21 mouse cellular contexts compared by ENCODE assay signal in the genomic region with DNA sequence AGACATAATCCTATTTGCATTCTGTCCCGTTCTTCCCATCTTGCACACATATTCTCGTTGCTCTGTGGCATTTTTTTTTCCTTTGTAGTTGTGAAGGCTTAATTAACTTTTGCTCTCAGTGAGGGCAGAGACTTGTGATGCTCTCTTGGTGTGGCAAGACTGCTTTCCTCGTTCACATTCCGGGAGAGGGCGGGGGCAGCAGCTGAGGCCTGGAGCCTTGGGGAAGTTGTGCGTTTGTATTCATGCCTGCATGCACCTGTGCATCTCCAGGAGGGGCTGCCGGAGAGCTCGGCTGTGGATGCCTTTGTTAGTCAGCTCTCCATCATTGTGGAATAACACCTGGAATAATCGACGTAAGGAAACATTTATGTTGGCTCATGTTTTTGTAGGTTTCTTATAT. TPM values are rescaled to one million over a fixed set of nuclear protein-coding genes. Genes with fewer than 3 reads are reported as not detected.
A peak's percentile ranks its signal among the peaks of the same experiment; 100 is the strongest.
DNase-seq lines count a peak whose midpoint lies in the region; ATAC-seq and TF ChIP-seq lines count a peak whose summit lies in the region.
"Had no signal": no experiment of that assay in that cellular context is flagged by ENCODE, and none has a peak within 500 bp of the region (broad histone marks: within the 10 kb centered on the region; RNA-seq: fewer than 3 reads in every experiment).

No protein-coding gene starts in this region.

- TF ChIP-seq EP300 in lung, postnatal 0 days (IDR thresholded peaks at IDR 0.05): no peak

- H3K4me3 ChIP-seq in lung, postnatal 0 days (ENCODE audit: low read depth, low read length): no peak overlapping the region
- H3K4me3 ChIP-seq in lung, adult 2 months (replicated peaks; ENCODE audit: extremely low read depth, low read depth, low read length): no peak overlapping the region
- no peak overlapping the region for H3K4me3 ChIP-seq in midbrain, postnatal 0 days (ENCODE audit: low read depth, low read length)
- H3K4me3 ChIP-seq in midbrain, embryonic 15.5 days: no peak overlapping the region
- H3K4me3 ChIP-seq: heart, embryonic 13.5 days; hindbrain, embryonic 12.5 days had no signal

- no peak overlapping the region for H3K9ac ChIP-seq in lung, postnatal 0 days (replicated peaks; ENCODE audit: low read depth)
- H3K9ac ChIP-seq in midbrain, postnatal 0 days (replicated peaks; ENCODE audit: low read length, poor library complexity, severe bottlenecking): no peak overlapping the region
- no peak overlapping the region for H3K9ac ChIP-seq in midbrain, embryonic 15.5 days
- H3K9ac ChIP-seq: heart, embryonic 13.5 days; hindbrain, embryonic 12.5 days had no signal

- DNase-seq in lung, postnatal 0 days (ENCODE audit: low spot score): peak; percentile 50
- DNase-seq in lung, adult 2 months: no peak
- DNase-seq in midbrain, postnatal 0 days (ENCODE audit: low spot score): no peak
- DNase-seq in R1 (ENCODE audit: low read depth, low spot score): peak; percentile 91
- DNase-seq in gastrocnemius, postnatal 4 days (ENCODE audit: low spot score in 2 of 2): no peak
- DNase-seq: adrenal gland, adult 8-10 months; adrenal gland, postnatal 36 days; cerebellum, adult 11 months; cerebellum, adult 9-10 months; cerebellum, postnatal 25 days; gastrocnemius, postnatal 14 days; heart, postnatal 4 days had no signal

- H3K36me3 ChIP-seq in lung, postnatal 0 days (ENCODE audit: insufficient read depth, low read length): no peaks in the 10 kb centered on the region
- H3K36me3 ChIP-seq in midbrain, postnatal 0 days (ENCODE audit: insufficient read depth, low read length): peaks cover 9% of the 10 kb centered on the region; the same call in 1 of the 2 replicates
- H3K36me3 ChIP-seq in midbrain, embryonic 15.5 days (replicated peaks): no peaks in the 10 kb centered on the region
- H3K36me3 ChIP-seq: heart, embryonic 13.5 days; hindbrain, embryonic 12.5 days had no signal

- 57% methylated on average over 10 of the region's 10 CpGs for WGBS in lung, postnatal 0 days
- 51% methylated on average over 10 of the region's 10 CpGs for WGBS in lung, adult 2 months
- WGBS in midbrain, postnatal 0 days: 54% methylated on average over 10 of the region's 10 CpGs
- WGBS in midbrain, embryonic 15.5 days: 54% methylated on average over 10 of the region's 10 CpGs

- no peak overlapping the region for H3K4me2 ChIP-seq in lung, postnatal 0 days (replicated peaks; ENCODE audit: low read depth, low read length)
- H3K4me2 ChIP-seq in midbrain, postnatal 0 days (ENCODE audit: low read depth, low read length, poor library complexity, severe bottlenecking): no peak overlapping the region
- no peak overlapping the region for H3K4me2 ChIP-seq in midbrain, embryonic 15.5 days
- H3K4me2 ChIP-seq: heart, embryonic 13.5 days; hindbrain, embryonic 12.5 days had no signal

- H3K9me3 ChIP-seq in lung, postnatal 0 days (ENCODE audit: low read length): no peaks in the 10 kb centered on the region
- no peaks in the 10 kb centered on the region for H3K9me3 ChIP-seq in midbrain, postnatal 0 days (ENCODE audit: low read length)
- H3K9me3 ChIP-seq in midbrain, embryonic 15.5 days: no peaks in the 10 kb centered on the region
- H3K9me3 ChIP-seq: heart, embryonic 13.5 days; hindbrain, embryonic 12.5 days had no signal

- ATAC-seq in lung, postnatal 0 days: no peak
- 0 out of 2 replicates have a peak, but pooled peaks have one; percentile 27 for ATAC-seq in midbrain, postnatal 0 days (ENCODE audit: low FRiP score)
- no peak for ATAC-seq in midbrain, embryonic 15.5 days (replicated peaks)
- no peak for ATAC-seq in cerebellum, adult (ENCODE audit: insufficient number of reproducible peaks, low FRiP score, low TSS enrichment)
- ATAC-seq: forebrain, embryonic 16.5 days; hindbrain, embryonic 16.5 days; inflammation-experienced regulatory T-cells, adult 6 months; intestine, postnatal 0 days; Patski had no signal

- H3K27me3 ChIP-seq in lung, postnatal 0 days (replicated peaks; ENCODE audit: insufficient read depth, low read length): no peaks in the 10 kb centered on the region
- no peaks in the 10 kb centered on the region for H3K27me3 ChIP-seq in midbrain, postnatal 0 days (ENCODE audit: insufficient read depth, low read length)
- no peaks in the 10 kb centered on the region for H3K27me3 ChIP-seq in midbrain, embryonic 15.5 days (replicated peaks)
- H3K27me3 ChIP-seq: hindbrain, embryonic 12.5 days; Patski had no signal

- no peak for TF ChIP-seq POLR2A in lung, adult 2 months (IDR thresholded peaks at IDR 0.05; ENCODE audit: borderline replicate concordance, extremely low read depth, low read depth, low read length)

- TF ChIP-seq CTCF in lung, postnatal 0 days (IDR thresholded peaks at IDR 0.05): no peak
- no peak for TF ChIP-seq CTCF in lung, adult 2 months (IDR thresholded peaks at IDR 0.05; ENCODE audit: insufficient read depth, low read length)
- no peak for TF ChIP-seq CTCF in midbrain, postnatal 0 days (IDR thresholded peaks at IDR 0.05)

- H3K4me1 ChIP-seq in lung, postnatal 0 days (ENCODE audit: insufficient read depth, low read depth, low read length): no peaks in the 10 kb centered on the region
- H3K4me1 ChIP-seq in lung, adult 2 months (ENCODE audit: control insufficient read depth, insufficient read depth, low read length): peaks cover 3% of the 10 kb centered on the region
- H3K4me1 ChIP-seq in midbrain, postnatal 0 days (ENCODE audit: insufficient read depth, low read length): no peaks in the 10 kb centered on the region
- no peaks in the 10 kb centered on the region for H3K4me1 ChIP-seq in midbrain, embryonic 15.5 days
- H3K4me1 ChIP-seq: hindbrain, embryonic 12.5 days had no signal

- H3K27ac ChIP-seq in lung, postnatal 0 days (ENCODE audit: low read length): no peak overlapping the region
- no peak overlapping the region for H3K27ac ChIP-seq in midbrain, postnatal 0 days (ENCODE audit: low read depth, low read length)
- no peak overlapping the region for H3K27ac ChIP-seq in midbrain, embryonic 15.5 days
- H3K27ac ChIP-seq: heart, embryonic 13.5 days; hindbrain, embryonic 12.5 days had no signal

RNA-seq across cellular contexts. Expression of gene Cd9, which starts 52.0 kb away (rescaled TPM):
- polyA plus RNA-seq in lung, postnatal 0 days (2015; fragmentation: Nextera tagmentation; extraction: Ambion mirVana): 962 and 974 TPM in 2 replicates
- 405 and 537 TPM in 2 replicates for polyA plus RNA-seq in lung, adult 2 months (2012; rRNA removed)
- 40.3 and 49.1 TPM in 2 replicates for total RNA-seq in midbrain, postnatal 0 days (2014; rRNA removed)
- polyA plus RNA-seq in midbrain, postnatal 0 days (2015; fragmentation: Nextera tagmentation; extraction: Ambion mirVana): 105 and 118 TPM in 2 replicates
- polyA plus RNA-seq in midbrain, embryonic 15.5 days (2015; fragmentation: Nextera tagmentation; extraction: Ambion mirVana): 58.9 and 66.9 TPM in 2 replicates
- total RNA-seq in gastrocnemius, postnatal 4 days (2021): 100 to 1,000 TPM in 1 of 2 experiments, 10 to 100 TPM in 1; 99.0 to 103 TPM

Comparison
In these comparisons a context has a peak if more than half of its experiments do, and no peak if none do; other contexts are left out.
1. DNase-seq: peak in lung, postnatal 0 days (single experiment) and R1 (single experiment); none in lung, adult 2 months (single experiment), midbrain, postnatal 0 days (single experiment) and gastrocnemius, postnatal 4 days (0 of 2).